Mouse (Mus musculus) liver, adult 2 months (tissue): ENCODE data around the gene Gdnf. TPM values are rescaled to one million over a fixed set of nuclear protein-coding genes. Genes with fewer than 3 reads are reported as not detected.

Experiments
- DNase-seq: peaks from one replicate; pipeline ENCODE4 v3.0.0-alpha.2; 2011; ENCODE audit warnings: low read depth, low spot score; ENCODE audit errors: extremely low read depth
- H3K27ac ChIP-seq: fragments of 200-500 bp; replicated peaks from 2 replicates; pipeline ENCODE4 v1.5.1; 2012; ENCODE audit warnings: low read depth, mild to moderate bottlenecking, control low read depth, inconsistent platforms, low read length; ENCODE audit not compliant: insufficient read depth
- H3K27me3 ChIP-seq: fragments of 200-500 bp; 2 replicates; pipeline ENCODE4 v1.6.1; 2012; ENCODE audit warnings: mild to moderate bottlenecking, moderate library complexity, low read length, inconsistent platforms; ENCODE audit not compliant: control insufficient read depth, insufficient read depth
- H3K36me3 ChIP-seq: fragments of 200-500 bp; 2 replicates; pipeline ENCODE4 v1.6.1; 2012; ENCODE audit warnings: low read length, inconsistent platforms; ENCODE audit not compliant: control insufficient read depth, insufficient read depth
- H3K4me1 ChIP-seq: fragments of 200-500 bp; 2 replicates; pipeline ENCODE4 v1.6.1; 2011; ENCODE audit warnings: low read length; ENCODE audit not compliant: control insufficient read depth, insufficient read depth
- H3K4me3 ChIP-seq: fragments of 200-500 bp; 2 replicates; pipeline ENCODE4 v1.5.1; 2011; ENCODE audit warnings: low read depth, mild to moderate bottlenecking, control low read depth, low read length, moderate library complexity; ENCODE audit not compliant: insufficient read depth
- H3K79me2 ChIP-seq: fragments of 200-500 bp; 2 replicates; pipeline ENCODE4 v1.6.1; 2012; ENCODE audit warnings: inconsistent platforms, mild to moderate bottlenecking, low read length, moderate library complexity; ENCODE audit not compliant: control insufficient read depth, insufficient read depth
- H3K9ac ChIP-seq: fragments of 200-500 bp; 2 replicates; pipeline ENCODE4 v1.6.1; 2012; ENCODE audit warnings: low read depth, mild to moderate bottlenecking, control low read depth, inconsistent platforms, low read length
- CTCF ChIP-seq: fragments of 200-500 bp; IDR thresholded peaks from 2 replicates; pipeline ENCODE4 v1.5.1; 2011; ENCODE audit warnings: low read depth, low read length, control low read depth
- POLR2A ChIP-seq: fragments of 200-500 bp; IDR thresholded peaks from 2 replicates; pipeline ENCODE4 v1.6.1; 2011; ENCODE audit warnings: low read length, control low read depth; ENCODE audit not compliant: insufficient read depth; ENCODE audit errors: extremely low read depth
- WGBS: fragments of 180-500 bp; shearing (Covaris S2); methylation state at CpG from one replicate; pipeline ENCODE4 v1.1.7; 2018; 5-methylcytosine and 5-hydroxymethylcytosine counted together
- polyA plus RNA-seq: library from polyadenylated mRNA; depleted of rRNA; stranded (reverse); fragments of >200 nt; gene quantifications from 2 replicates; pipeline ENCODE4 v1.2.3, GENCODE M21; 2012
- total RNA-seq: library from RNA; depleted of rRNA; stranded (reverse); fragments of >200 nt; gene quantifications from 2 replicates; pipeline ENCODE4 v1.2.3, GENCODE M21; 2014

Gene Gdnf
- total and polyA plus RNA-seq, 2 experiments, result not detected

DNA sequence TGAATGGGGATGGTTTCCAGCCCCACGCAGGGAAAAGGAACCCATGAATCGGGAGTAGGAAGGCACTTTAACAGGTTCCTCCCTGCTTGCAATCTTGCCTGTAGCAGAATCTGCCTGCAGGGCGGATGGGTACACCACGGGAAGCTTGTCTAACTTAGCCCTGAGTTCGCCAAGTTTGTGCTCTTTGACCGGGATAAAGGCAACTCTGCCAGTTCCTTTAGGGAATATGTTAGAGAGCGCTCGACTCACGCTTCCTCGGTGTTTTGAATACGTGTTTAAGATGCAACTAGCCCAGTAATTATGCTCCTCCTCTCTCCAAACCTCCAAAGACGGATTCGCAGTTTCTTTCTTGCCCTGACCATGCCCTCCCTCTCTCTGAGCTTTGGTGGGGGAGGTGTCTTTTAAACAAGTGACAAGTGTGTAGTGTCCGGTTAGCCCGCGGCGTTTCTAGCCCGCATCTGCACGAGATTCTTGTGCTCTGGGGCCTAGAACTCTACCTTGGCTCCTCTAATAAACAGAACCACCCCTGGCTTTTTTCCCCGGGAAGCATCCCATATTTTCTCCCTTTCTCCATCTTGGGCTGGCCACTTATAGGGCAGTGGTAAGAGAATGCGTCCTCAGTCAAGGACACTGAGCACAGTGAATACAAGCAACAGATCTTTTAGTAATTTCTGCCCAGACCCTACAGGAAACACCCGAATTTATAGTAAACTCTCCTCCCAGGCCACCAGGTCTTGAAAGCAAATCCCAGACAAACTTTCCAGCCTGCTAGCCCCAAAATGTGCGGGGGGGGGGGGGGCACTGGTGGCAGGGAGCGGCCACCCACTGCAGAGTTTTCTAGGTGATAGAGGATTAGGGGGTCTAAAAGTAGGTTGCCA is 1.4 kb downstream of the Gdnf start:
- Histone ChIP-seq H3K36me3 (no peaks in the 10 kb centered on the region), H3K4me1 (no peaks in the 10 kb centered on the region; the same call in 1 of the 2 replicates), H3K79me2 (no peaks in the 10 kb centered on the region), H3K9ac (no peak overlapping the region), H3K4me3 (no peak overlapping the region), H3K27me3 (peaks cover 20% of the 10 kb centered on the region; the same call in 1 of the 2 replicates), H3K27ac (no peak overlapping the region)
- TF ChIP-seq CTCF, result no peak
- TF ChIP-seq POLR2A, result no peak
- WGBS, result 13% methylated on average over 24 of the region's 24 CpGs
- no peak for DNase-seq

DNA sequence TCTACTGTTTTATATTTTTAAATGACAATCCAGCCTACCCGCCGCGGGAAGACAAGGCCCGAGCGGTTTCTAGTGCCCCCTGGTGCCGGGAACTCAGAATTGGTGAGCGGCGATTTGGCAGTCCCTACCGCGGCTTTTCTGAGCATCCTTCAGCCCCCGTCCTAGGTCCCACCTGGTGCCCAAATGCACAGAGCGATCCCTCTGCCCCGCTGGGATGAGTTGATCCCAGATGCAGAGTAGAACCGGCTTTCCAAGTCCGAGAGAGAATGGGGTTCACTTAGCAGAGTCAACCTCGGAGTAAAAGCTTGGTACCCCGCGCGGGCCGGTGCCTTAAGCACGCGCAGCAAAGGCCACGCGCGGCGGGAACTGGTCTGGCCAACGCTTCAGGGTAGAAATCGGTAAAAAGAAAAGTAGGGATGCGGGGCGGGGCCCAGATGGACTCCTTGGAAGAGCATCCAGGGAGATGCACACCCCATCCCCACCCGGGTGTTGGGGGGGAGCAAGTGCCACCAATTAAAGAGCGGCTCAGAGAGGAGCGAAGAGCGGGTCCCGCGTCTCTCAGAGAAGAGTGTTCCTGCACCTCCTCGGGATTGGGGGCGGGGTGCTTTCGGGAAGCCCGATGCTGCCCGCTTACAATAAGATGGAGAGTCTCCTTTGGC is 2.4 kb downstream of the Gdnf start:
- H3K36me3 ChIP-seq, result no peaks in the 10 kb centered on the region
- WGBS, result 1% methylated on average over 41 of the region's 41 CpGs
- H3K4me1 ChIP-seq, result no peaks in the 10 kb centered on the region; the same call in 1 of the 2 replicates
- no peak overlapping the region for H3K4me3 ChIP-seq
- H3K27me3 ChIP-seq, result peaks cover 20% of the 10 kb centered on the region; the same call in 1 of the 2 replicates
- DNase-seq, result no peak
- peak; percentile 56 for TF ChIP-seq CTCF
- TF ChIP-seq POLR2A, result no peak
- no peak overlapping the region for H3K27ac ChIP-seq
- H3K79me2 ChIP-seq, result no peaks in the 10 kb centered on the region
- H3K9ac ChIP-seq, result no peak overlapping the region

DNA sequence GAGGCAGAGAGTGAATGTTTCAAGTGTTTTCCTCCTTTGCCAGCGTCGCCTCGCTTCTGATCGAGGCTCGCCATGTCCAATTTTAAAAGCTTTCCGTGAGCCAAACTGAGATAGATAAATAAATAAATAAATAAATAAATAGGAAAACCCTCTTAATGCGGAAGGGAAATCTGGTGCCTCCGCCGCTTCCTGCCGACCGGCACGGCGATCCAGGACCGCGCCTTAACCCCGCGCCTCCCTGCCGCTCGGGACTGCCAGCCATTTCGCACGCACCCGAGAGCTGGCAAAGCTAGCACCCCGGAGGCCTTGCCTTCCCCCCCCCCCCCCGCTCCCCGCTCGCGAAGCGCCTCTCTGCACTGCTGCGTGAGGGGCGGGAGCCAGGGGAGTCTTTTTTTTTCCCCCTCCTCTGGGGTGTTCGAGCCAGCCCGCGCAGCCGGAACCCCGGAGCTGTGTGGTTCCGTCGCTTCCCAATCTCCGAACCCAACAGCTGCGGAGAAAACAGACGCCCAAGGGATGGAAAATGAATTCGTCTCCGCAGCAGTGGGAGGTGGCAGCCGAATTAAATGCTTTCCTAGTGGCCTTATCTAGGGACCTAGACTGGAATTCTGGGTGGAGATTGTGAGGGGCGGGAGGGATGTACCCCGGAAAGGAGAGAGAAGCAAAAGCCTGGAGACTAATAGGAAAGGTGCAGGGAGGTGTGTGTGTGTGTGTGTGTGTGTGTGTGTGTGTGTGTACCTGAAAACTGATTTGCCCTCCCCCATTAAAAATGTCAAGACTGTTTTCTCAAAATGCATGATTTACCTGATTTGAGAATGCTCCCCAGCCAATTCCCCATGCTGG is 3.1 kb downstream of the Gdnf start:
- Histone ChIP-seq H3K4me1 (no peaks in the 10 kb centered on the region; the same call in 1 of the 2 replicates), H3K36me3 (no peaks in the 10 kb centered on the region), H3K4me3 (no peak overlapping the region), H3K79me2 (no peaks in the 10 kb centered on the region), H3K27ac (no peak overlapping the region), H3K27me3 (peaks cover 20% of the 10 kb centered on the region; the same call in 1 of the 2 replicates), H3K9ac (no peak overlapping the region)
- DNase-seq, result no peak
- WGBS, result 2% methylated on average over 45 of the region's 45 CpGs
- TF ChIP-seq POLR2A (no peak), CTCF (no peak)

DNA sequence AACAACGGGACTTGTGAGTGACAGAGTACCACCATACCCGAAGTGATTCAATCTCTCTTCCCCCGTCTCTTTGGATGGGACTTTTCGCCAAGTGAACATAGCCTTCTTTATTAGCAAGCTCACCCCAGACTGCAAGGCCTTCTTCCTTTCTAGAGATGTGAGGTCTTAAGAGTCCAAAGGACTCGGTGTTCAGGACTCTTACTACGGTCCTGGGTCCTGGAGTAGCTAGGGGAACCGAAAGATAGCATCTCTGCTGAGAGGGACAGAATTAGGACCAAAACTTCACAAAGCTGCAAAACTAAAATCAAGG is 3.7 kb downstream of the Gdnf start:
- H3K9ac ChIP-seq, result no peak overlapping the region
- H3K4me3 ChIP-seq, result no peak overlapping the region
- DNase-seq, result no peak
- no peaks in the 10 kb centered on the region; the same call in 1 of the 2 replicates for H3K4me1 ChIP-seq
- TF ChIP-seq CTCF, result no peak
- TF ChIP-seq POLR2A, result no peak
- H3K36me3 ChIP-seq, result no peaks in the 10 kb centered on the region
- H3K79me2 ChIP-seq, result no peaks in the 10 kb centered on the region
- peaks cover 20% of the 10 kb centered on the region; the same call in 1 of the 2 replicates for H3K27me3 ChIP-seq
- 17% methylated on average over 7 of the region's 7 CpGs for WGBS
- no peak overlapping the region for H3K27ac ChIP-seq

DNA sequence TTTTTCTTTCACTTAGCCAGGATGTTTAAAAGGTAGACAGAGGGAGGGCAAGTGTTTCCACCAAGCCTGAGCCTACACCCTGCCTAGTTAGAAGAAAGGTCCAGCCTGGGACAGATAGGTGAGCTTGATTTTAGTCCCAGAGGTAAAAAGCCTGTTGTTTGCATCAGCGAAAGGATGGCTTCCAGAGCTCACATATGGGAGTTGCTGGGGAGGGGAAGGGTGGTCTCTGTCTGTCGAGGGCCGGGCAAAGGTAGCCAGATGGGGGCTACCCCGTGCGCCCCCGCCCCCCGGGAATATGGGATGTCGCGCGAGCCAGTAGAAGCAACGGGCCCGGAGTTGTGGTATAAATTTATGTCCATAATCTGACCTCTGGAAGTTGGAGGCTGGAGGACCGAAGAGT is 4.3 kb downstream of the Gdnf start:
- Histone ChIP-seq H3K27me3 (peaks cover 24% of the 10 kb centered on the region; the same call in 1 of the 2 replicates), H3K36me3 (no peaks in the 10 kb centered on the region), H3K9ac (no peak overlapping the region), H3K4me1 (no peaks in the 10 kb centered on the region; the same call in 1 of the 2 replicates), H3K79me2 (no peaks in the 10 kb centered on the region), H3K27ac (no peak overlapping the region), H3K4me3 (no peak overlapping the region)
- DNase-seq, result no peak
- TF ChIP-seq CTCF (no peak), POLR2A (no peak)
- WGBS, result 5% methylated on average over 13 of the region's 13 CpGs
